Mouse (Mus musculus): Measurements from ENCODE around the gene Gm3646. TPM values are rescaled to one million over a fixed set of nuclear protein-coding genes. Genes with fewer than 3 reads are reported as not detected.

Gene Gm3646
- total and polyA plus RNA-seq, 2 experiments from 2014 or later, result not detected

DNA sequence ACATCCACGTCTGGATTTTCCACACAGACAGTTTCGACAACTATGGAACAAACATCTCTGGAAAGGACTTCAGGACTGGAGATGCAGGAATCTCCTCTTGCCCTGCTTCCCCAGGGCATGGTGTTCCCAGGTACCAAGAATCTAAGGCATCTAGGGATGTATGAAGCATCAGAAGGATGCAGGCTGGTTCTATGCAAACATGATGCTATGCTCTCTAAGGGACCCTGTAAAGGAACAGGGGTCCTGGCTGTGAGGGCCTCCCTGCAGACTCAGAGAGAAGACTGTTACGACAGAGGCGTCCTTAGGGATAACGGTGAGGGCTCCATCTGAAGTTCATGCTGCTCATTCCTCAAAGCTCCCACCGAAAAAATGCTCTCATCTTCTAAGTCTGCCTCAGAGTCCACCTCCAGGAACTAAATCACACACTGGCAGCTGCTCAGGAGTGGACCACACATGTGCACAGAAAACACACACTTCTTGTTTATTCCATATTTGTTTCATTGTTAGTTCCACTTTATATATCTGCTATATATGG is 44.9 kb downstream of the Gm3646 start:
- ATAC-seq (no peak), DNase-seq (ENCODE audit: low spot score) (no peak)
- WGBS, result 79% methylated on average over 6 of the region's 6 CpGs

DNA sequence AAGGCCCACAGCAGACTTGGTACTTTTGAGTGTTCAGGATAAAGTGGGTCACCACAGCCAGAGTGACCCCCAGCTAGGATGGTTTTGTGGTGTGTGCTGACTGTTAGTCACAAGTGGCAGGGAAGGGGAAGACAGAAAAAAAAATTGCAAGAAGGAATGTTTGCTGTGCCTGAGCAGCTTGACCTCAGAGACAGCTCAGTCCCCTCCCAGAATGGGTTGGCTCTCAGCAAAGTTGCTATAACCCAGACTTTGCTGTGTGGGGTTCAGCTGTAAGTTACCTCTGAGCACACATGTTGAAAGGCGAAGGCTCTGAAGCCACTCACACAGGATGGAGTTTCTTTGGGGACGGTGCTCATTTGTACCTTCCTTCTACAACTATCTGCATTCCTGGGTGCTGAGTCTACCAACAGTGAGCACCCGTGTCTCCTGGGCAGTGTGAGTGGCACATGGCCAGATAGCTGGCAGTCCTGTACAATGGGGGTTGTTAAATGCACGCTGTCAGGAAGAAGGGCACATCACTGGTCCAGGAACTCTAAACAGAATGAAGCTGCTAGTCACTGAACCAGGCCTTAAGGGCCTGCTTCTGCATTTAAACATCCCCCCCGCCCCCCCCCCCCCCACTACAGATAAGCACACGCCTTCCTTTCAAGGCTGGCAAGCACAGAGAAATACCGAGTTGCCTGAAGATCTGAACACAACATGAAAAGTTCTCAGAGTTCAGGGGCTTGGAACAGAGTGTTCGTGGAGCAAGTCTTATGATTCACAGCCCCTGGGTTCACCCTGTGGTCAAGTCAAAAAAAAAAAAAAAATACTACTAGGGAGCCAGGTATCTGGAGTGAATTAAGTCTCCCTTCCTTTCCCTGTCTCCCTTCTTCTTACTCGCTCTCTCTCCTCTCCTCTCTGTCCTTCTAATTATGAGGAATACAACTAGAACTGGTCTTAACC is 45.6 kb downstream of the Gm3646 start:
- ATAC-seq, result no peak
- no peak for TF ChIP-seq CTCF (IDR thresholded peaks at IDR 0.05; ENCODE audit: low read depth)
- no peaks in the 10 kb centered on the region for H3K36me3 ChIP-seq (ENCODE audit: insufficient read depth, low read length)
- no peak overlapping the region for H3K4me2 ChIP-seq (ENCODE audit: low read depth, low read length)
- no peak overlapping the region for H3K4me3 ChIP-seq (ENCODE audit: low read length)
- 48% methylated on average over 9 of the region's 9 CpGs for WGBS
- no peak overlapping the region for H3K27ac ChIP-seq
- H3K4me1 ChIP-seq (ENCODE audit: insufficient read depth, low read length), result no peaks in the 10 kb centered on the region
- no peaks in the 10 kb centered on the region for H3K9me3 ChIP-seq (ENCODE audit: low read length)
- H3K9ac ChIP-seq (replicated peaks; ENCODE audit: low read length), result no peak overlapping the region
- DNase-seq (ENCODE audit: low spot score), result peak; percentile 20
- H3K27me3 ChIP-seq (ENCODE audit: insufficient read depth, low read length), result no peaks in the 10 kb centered on the region

More for the DNA sequence above, 44.9 kb downstream of the Gm3646 start:
- Histone ChIP-seq H3K27me3 (ENCODE audit: insufficient read depth, low read length) (no peaks in the 10 kb centered on the region), H3K9ac (replicated peaks; ENCODE audit: low read length) (no peak overlapping the region), H3K4me2 (ENCODE audit: low read depth, low read length) (no peak overlapping the region), H3K4me1 (ENCODE audit: insufficient read depth, low read length) (no peaks in the 10 kb centered on the region), H3K4me3 (ENCODE audit: low read length) (no peak overlapping the region), H3K36me3 (ENCODE audit: insufficient read depth, low read length) (no peaks in the 10 kb centered on the region), H3K27ac (no peak overlapping the region), H3K9me3 (ENCODE audit: low read length) (no peaks in the 10 kb centered on the region)
- no peak for TF ChIP-seq CTCF (IDR thresholded peaks at IDR 0.05; ENCODE audit: low read depth)

DNA sequence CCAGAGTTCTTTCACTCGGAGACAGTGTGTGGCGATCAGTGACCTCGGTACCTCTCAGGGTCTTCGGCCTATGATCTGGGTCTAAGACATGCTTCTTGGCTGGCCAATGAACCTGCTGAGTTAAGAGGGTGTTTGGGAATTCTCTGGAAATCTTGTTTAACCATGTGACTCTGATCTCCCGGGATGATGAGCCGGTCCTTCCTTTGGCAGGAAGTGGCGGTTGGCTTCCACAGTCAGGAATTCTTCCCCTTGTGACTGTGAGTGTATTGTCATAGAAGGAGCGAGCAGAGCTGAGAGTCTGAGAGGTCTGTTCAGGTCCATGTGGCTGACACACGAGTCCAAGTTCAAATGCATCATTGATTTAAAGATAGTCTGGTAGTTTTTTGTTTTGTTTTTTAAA is 46.9 kb downstream of the Gm3646 start:
- DNase-seq (ENCODE audit: low spot score) (no peak), ATAC-seq (no peak)
- Histone ChIP-seq H3K9ac (replicated peaks; ENCODE audit: low read length) (no peak overlapping the region), H3K4me2 (ENCODE audit: low read depth, low read length) (no peak overlapping the region), H3K36me3 (ENCODE audit: insufficient read depth, low read length) (no peaks in the 10 kb centered on the region), H3K27me3 (ENCODE audit: insufficient read depth, low read length) (no peaks in the 10 kb centered on the region), H3K9me3 (ENCODE audit: low read length) (no peaks in the 10 kb centered on the region), H3K27ac (no peak overlapping the region), H3K4me1 (ENCODE audit: insufficient read depth, low read length) (no peaks in the 10 kb centered on the region), H3K4me3 (ENCODE audit: low read length) (no peak overlapping the region)
- 69% methylated on average over 9 of the region's 9 CpGs for WGBS
- TF ChIP-seq CTCF (IDR thresholded peaks at IDR 0.05; ENCODE audit: low read depth), result no peak

DNA sequence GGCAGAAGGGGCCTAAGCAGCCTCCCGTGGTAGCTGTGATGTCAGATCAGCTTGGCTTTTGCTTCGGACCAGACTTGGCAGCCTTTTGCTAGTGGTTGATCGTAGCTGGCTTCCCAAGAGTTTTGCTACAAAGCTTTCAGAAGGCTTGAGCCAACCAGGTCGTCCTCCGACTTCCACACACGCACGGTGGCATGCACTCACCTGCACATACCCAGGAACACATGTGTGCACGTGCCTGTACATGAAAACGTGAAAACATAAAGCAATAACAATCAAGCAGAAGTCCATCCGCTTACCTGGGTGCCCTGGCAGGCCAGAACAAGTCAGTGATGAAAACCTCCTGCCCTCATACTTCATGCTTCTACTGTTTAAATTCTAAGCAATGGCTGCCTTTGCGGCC is 48.2 kb downstream of the Gm3646 start:
- Histone ChIP-seq H3K4me3 (ENCODE audit: low read length) (no peak overlapping the region), H3K4me2 (ENCODE audit: low read depth, low read length) (no peak overlapping the region), H3K4me1 (ENCODE audit: insufficient read depth, low read length) (no peaks in the 10 kb centered on the region), H3K9me3 (ENCODE audit: low read length) (no peaks in the 10 kb centered on the region), H3K27me3 (ENCODE audit: insufficient read depth, low read length) (no peaks in the 10 kb centered on the region), H3K36me3 (ENCODE audit: insufficient read depth, low read length) (no peaks in the 10 kb centered on the region), H3K27ac (no peak overlapping the region), H3K9ac (replicated peaks; ENCODE audit: low read length) (no peak overlapping the region)
- no peak for DNase-seq (ENCODE audit: low spot score)
- 76% methylated on average over 11 of the region's 11 CpGs for WGBS
- TF ChIP-seq CTCF (IDR thresholded peaks at IDR 0.05; ENCODE audit: low read depth), result no peak
- ATAC-seq, result no peak

DNA sequence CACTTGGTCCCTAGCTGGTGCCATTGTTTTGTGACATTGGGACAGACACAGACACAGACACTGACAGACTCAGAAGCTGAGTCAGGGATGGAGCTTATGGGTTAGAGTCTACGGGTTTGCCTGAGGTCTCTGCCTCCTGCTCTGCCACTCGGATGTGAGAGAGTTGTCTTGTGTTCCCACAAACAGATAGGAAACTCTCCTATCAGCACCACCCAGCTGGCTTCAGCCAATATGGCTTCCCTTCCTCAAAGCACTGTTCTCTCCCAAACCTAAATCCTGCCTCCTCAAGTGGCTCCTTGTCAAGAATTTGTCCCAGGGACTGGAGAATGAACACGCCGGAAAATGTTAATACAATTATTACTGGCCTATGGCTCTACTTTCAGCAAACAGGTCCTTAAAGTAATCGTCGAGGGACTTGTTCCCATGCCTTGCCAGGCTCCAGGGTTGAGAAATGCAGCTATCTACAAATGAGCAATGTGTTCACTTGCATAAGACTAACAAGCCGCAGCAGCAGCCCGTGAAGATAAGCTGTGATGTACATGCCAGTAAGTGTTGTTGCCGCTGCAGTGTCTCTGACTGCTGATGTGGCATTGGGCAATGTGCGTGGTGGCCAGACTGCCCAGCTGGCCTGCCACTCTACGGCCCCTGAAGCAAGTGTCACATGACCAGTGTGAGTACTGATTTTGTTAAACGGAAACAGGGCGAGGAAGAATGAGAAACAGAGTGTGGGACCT is 50.7 kb downstream of the Gm3646 start:
- Histone ChIP-seq H3K9me3 (ENCODE audit: low read length) (no peaks in the 10 kb centered on the region), H3K36me3 (ENCODE audit: insufficient read depth, low read length) (no peaks in the 10 kb centered on the region), H3K4me1 (ENCODE audit: insufficient read depth, low read length) (0 out of 2 replicates have a peak, but pooled peaks cover 3% of the 10 kb centered on the region), H3K4me2 (ENCODE audit: low read depth, low read length) (no peak overlapping the region), H3K9ac (replicated peaks; ENCODE audit: low read length) (no peak overlapping the region), H3K4me3 (ENCODE audit: low read length) (no peak overlapping the region), H3K27ac (no peak overlapping the region), H3K27me3 (ENCODE audit: insufficient read depth, low read length) (no peaks in the 10 kb centered on the region)
- ATAC-seq (peak; percentile 49; the same call in 1 of the 2 replicates), DNase-seq (ENCODE audit: low spot score) (peak; percentile 22)
- TF ChIP-seq CTCF (IDR thresholded peaks at IDR 0.05; ENCODE audit: low read depth), result no peak
- 65% methylated on average over 13 of the region's 13 CpGs for WGBS

Other genes with a start within 250 kb of the Gm3646 start
- gene Rnf149, start 227.9 kb downstream of the Gm3646 start, total RNA-seq (2014; rRNA removed), result 13.0 and 14.5 TPM in 2 replicates
- gene Rnf149, start 227.9 kb downstream of the Gm3646 start, polyA plus RNA-seq (2015; fragmentation: Nextera tagmentation; extraction: Ambion mirVana), result 22.3 and 24.4 TPM in 2 replicates
- gene Creg2, start 153.9 kb downstream of the Gm3646 start, total RNA-seq (2014; rRNA removed), result 17.6 and 20.2 TPM in 2 replicates
- 14.1 and 15.7 TPM in 2 replicates for gene Creg2, start 153.9 kb downstream of the Gm3646 start, polyA plus RNA-seq (2015; fragmentation: Nextera tagmentation; extraction: Ambion mirVana)
- 0.10 and 0.97 TPM in 2 replicates for gene Rfx8, start 84.3 kb downstream of the Gm3646 start, total RNA-seq (2014; rRNA removed)
- 0.39 and 0.68 TPM in 2 replicates for gene Rfx8, start 84.3 kb downstream of the Gm3646 start, polyA plus RNA-seq (2015; fragmentation: Nextera tagmentation; extraction: Ambion mirVana)
- gene Map4k4, start 95.6 kb upstream of the Gm3646 start, total RNA-seq (2014; rRNA removed), result 172 and 189 TPM in 2 replicates
- gene Map4k4, start 95.6 kb upstream of the Gm3646 start, polyA plus RNA-seq (2015; fragmentation: Nextera tagmentation; extraction: Ambion mirVana), result 32.4 and 34.1 TPM in 2 replicates